Mouse (Mus musculus): ENCODE data around the gene Rpl38. TPM values are rescaled to one million over a fixed set of nuclear protein-coding genes. Genes with fewer than 3 reads are reported as not detected.
A peak's percentile ranks its signal among the peaks of the same experiment; 100 is the strongest.
"Not testable (repeated sequence)": the region's sequence is repeated elsewhere in the genome, so short reads cannot be mapped to it uniquely, and the experiment has no call there.

Rpl38 gene
- polyA plus RNA-seq, 1 experiment from 2014 or later: 903 TPM

DNA sequence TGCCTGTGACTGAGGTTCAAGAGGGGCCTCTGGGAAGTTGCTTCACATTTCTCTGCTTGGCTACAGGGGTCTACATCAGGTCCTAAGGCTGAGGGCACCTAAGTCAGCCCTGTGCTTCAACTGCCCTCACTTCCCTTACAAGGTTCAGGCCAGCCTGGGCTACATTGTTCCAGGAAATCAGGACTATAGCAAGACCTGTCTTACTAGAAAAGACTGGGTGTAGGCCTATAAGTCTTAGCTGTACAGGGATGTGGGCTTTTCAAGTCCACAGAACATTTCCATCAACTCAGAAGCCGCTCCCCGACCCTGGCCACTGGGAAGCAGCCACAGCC lies 5.4 kb downstream of the Rpl38 start:
- no peak overlapping the region for H3K27ac ChIP-seq
- no peaks in the 10 kb centered on the region for H3K9me3 ChIP-seq
- ATAC-seq (ENCODE audit: low FRiP score, low read depth): no peak
- no peak overlapping the region for H3K4me3 ChIP-seq
- H3K36me3 ChIP-seq: peaks cover 39% of the 10 kb centered on the region
- no peak overlapping the region for H3K4me2 ChIP-seq (replicated peaks)
- H3K27me3 ChIP-seq (replicated peaks): peaks cover 6% of the 10 kb centered on the region; the same call in 1 of the 2 replicates
- no peak overlapping the region for H3K9ac ChIP-seq
- peaks cover 44% of the 10 kb centered on the region for H3K4me1 ChIP-seq
- WGBS: 81% methylated on average over 2 of the region's 2 CpGs

GRCm38 (mm10) chr11:114674180-114674579 lies 5.9 kb downstream of the Rpl38 start:
- peaks cover 39% of the 10 kb centered on the region for H3K36me3 ChIP-seq
- ATAC-seq (ENCODE audit: low FRiP score, low read depth): no peak
- peaks cover 6% of the 10 kb centered on the region; the same call in 1 of the 2 replicates for H3K27me3 ChIP-seq (replicated peaks)
- no peak overlapping the region for H3K4me3 ChIP-seq
- peaks cover 44% of the 10 kb centered on the region for H3K4me1 ChIP-seq
- H3K4me2 ChIP-seq (replicated peaks): no peak overlapping the region
- H3K9ac ChIP-seq: no peak overlapping the region
- no peak overlapping the region for H3K27ac ChIP-seq
- no peaks in the 10 kb centered on the region for H3K9me3 ChIP-seq
- 46% methylated on average over 8 of the region's 8 CpGs for WGBS

GRCm38 (mm10) chr11:114674796-114675195 lies 6.5 kb downstream of the Rpl38 start:
- not testable (repeated sequence) for H3K27ac ChIP-seq; H3K9me3 ChIP-seq; H3K27me3 ChIP-seq (replicated peaks); ATAC-seq (ENCODE audit: low FRiP score, low read depth)
- H3K4me1 ChIP-seq: peaks cover 42% of the 10 kb centered on the region
- H3K36me3 ChIP-seq: peaks cover 39% of the 10 kb centered on the region
- peak overlapping the region; percentile 91 for H3K4me2 ChIP-seq (replicated peaks)
- peak overlapping the region; percentile 53; the same call in 1 of the 2 replicates for H3K4me3 ChIP-seq
- H3K9ac ChIP-seq: 0 out of 2 replicates have a peak overlapping the region, but pooled peaks have one; percentile 71
- WGBS: 92% methylated on average over 2 of the region's 3 CpGs

GRCm38 (mm10) chr11:114675341-114675825 lies 7.1 kb downstream of the Rpl38 start, which contains the start of gene Ttyh2:
Ttyh2 (plus strand) TSS chr11:114675431.
- Histone ChIP-seq H3K36me3 (peaks cover 36% of the 10 kb centered on the region), H3K27ac (no peak within 1 kb of the TSS), H3K9ac (peak within 1 kb of the TSS; percentile 71)

DNA sequence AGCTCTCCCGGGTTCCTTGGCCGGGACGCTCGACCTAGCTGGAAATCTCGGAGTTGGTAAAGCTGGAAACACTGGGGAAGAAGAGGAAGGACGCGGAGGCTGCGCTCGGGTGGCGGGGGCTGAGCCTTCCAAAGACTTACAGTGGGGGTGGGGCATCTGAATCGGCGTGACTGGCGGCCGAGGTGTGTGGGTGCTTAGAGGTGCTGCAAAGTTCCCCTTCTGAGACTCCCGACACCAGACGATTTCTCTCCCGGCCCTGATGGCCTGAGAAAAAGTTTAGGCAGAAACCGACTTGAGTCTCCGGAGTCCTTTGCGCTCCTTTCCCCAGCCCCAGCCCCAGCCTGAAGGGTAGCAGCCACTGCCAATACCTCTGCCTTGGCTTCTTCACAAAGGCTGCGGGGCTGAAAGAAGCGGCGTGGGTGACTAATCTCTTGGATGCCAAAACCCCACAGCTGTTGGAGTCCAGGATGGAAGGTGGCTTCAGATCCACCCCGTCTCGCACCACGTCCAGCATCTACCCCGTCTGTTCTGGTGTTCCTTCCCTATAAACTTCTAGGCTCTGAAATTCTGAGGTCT lies 7.6 kb downstream of the Rpl38 start:
- H3K4me1 ChIP-seq: peaks cover 38% of the 10 kb centered on the region
- no peak overlapping the region for H3K27ac ChIP-seq
- peaks cover 30% of the 10 kb centered on the region for H3K36me3 ChIP-seq
- peak; percentile 13; the same call in 1 of the 2 replicates for ATAC-seq (ENCODE audit: low FRiP score, low read depth)
- H3K4me2 ChIP-seq (replicated peaks): peak overlapping the region; percentile 91
- H3K4me3 ChIP-seq: peak overlapping the region; percentile 53
- 3% methylated on average over 27 of the region's 27 CpGs for WGBS
- H3K9me3 ChIP-seq: no peaks in the 10 kb centered on the region
- H3K27me3 ChIP-seq (replicated peaks): peaks cover 6% of the 10 kb centered on the region; the same call in 1 of the 2 replicates
- H3K9ac ChIP-seq: peak overlapping the region; percentile 71

More at GRCm38 (mm10) chr11:114675341-114675825, 7.1 kb downstream of the Rpl38 start, which contains the start of gene Ttyh2:
- Histone ChIP-seq H3K4me3 (peak within 1 kb of the TSS; percentile 53), H3K4me1 (peaks cover 40% of the 10 kb centered on the region), H3K27me3 (replicated peaks) (peaks cover 6% of the 10 kb centered on the region; the same call in 1 of the 2 replicates), H3K9me3 (no peaks in the 10 kb centered on the region), H3K4me2 (replicated peaks) (peak within 1 kb of the TSS; percentile 91)
- WGBS: under 1% methylated on average over 40 of the region's 40 CpGs
- ATAC-seq (ENCODE audit: low FRiP score, low read depth): peak; percentile 86

DNA sequence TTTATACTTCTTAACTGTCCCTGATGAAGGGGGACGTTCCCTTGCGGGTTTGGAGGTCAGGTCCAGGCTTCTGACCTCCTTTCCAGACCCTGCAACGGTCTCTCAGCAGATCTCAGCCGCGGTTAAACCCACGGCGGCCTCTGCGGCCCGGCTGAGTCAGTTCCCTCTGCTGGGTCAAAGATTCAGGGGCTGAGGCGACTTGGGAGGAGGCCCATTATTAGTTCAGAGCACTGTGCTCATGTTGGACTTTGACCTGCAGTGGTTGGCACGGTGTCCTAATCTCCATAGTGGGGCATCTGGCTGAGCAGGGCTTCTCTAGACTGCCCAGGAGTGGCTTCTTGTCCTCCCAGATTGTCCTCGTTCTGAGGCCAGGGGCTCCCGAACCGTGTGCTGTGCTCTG lies 8.1 kb downstream of the Rpl38 start:
- Histone ChIP-seq H3K9ac (peak overlapping the region; percentile 71), H3K27me3 (replicated peaks) (peaks cover 6% of the 10 kb centered on the region; the same call in 1 of the 2 replicates), H3K9me3 (no peaks in the 10 kb centered on the region), H3K27ac (no peak overlapping the region), H3K36me3 (peaks cover 25% of the 10 kb centered on the region), H3K4me3 (peak overlapping the region; percentile 53), H3K4me1 (peaks cover 38% of the 10 kb centered on the region), H3K4me2 (replicated peaks) (peak overlapping the region; percentile 91)
- no peak for ATAC-seq (ENCODE audit: low FRiP score, low read depth)
- WGBS: 12% methylated on average over 14 of the region's 14 CpGs

- Histone ChIP-seq H3K36me3 (peaks cover 19% of the 10 kb centered on the region), H3K9ac (peak overlapping the region; percentile 71), H3K27ac (no peak overlapping the region), H3K4me2 (replicated peaks) (peak overlapping the region; percentile 91), H3K27me3 (replicated peaks) (peaks cover 6% of the 10 kb centered on the region; the same call in 1 of the 2 replicates), H3K9me3 (no peaks in the 10 kb centered on the region), H3K4me3 (peak overlapping the region; percentile 53), H3K4me1 (peaks cover 38% of the 10 kb centered on the region)
- WGBS: 53% methylated on average over 7 of the region's 9 CpGs
- ATAC-seq (ENCODE audit: low FRiP score, low read depth): no peak
Observed at GRCm38 (mm10) chr11:114676896-114677530, 8.7 kb downstream of the Rpl38 start.

- Histone ChIP-seq H3K9ac (no peak overlapping the region), H3K36me3 (no peaks in the 10 kb centered on the region), H3K4me1 (peaks cover 47% of the 10 kb centered on the region), H3K27ac (no peak overlapping the region), H3K4me2 (replicated peaks) (no peak overlapping the region), H3K9me3 (no peaks in the 10 kb centered on the region), H3K27me3 (replicated peaks) (peaks cover 6% of the 10 kb centered on the region; the same call in 1 of the 2 replicates), H3K4me3 (no peak overlapping the region)
- WGBS: 78% methylated on average over 8 of the region's 8 CpGs
- ATAC-seq (ENCODE audit: low FRiP score, low read depth): no peak
Observed at GRCm38 (mm10) chr11:114679582-114679981, 11.3 kb downstream of the Rpl38 start.

DNA sequence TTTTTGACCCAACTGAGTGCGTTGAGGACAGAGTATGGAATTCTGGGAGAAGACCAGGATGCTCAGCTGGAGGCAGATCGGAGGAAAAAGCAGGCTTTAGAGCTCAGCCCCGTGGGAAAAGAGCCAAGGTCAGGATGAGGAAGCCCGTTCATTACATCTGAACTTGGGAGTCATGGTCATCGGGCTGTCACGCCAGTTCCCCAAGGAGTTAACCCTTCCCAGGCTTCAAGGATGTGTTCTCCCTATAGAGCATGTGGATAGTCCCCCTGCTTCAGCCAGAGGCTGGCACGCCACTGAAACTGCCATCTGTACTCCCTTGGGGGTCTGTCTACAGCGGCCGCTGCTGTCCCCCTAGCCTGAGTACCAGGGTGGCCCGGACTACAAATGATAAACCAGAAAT lies 12.0 kb downstream of the Rpl38 start:
- Histone ChIP-seq H3K36me3 (no peaks in the 10 kb centered on the region), H3K27ac (no peak overlapping the region), H3K9me3 (no peaks in the 10 kb centered on the region), H3K9ac (no peak overlapping the region), H3K27me3 (replicated peaks) (peaks cover 6% of the 10 kb centered on the region; the same call in 1 of the 2 replicates), H3K4me3 (no peak overlapping the region), H3K4me1 (peaks cover 51% of the 10 kb centered on the region), H3K4me2 (replicated peaks) (no peak overlapping the region)
- 60% methylated on average over 10 of the region's 10 CpGs for WGBS
- no peak for ATAC-seq (ENCODE audit: low FRiP score, low read depth)

DNA sequence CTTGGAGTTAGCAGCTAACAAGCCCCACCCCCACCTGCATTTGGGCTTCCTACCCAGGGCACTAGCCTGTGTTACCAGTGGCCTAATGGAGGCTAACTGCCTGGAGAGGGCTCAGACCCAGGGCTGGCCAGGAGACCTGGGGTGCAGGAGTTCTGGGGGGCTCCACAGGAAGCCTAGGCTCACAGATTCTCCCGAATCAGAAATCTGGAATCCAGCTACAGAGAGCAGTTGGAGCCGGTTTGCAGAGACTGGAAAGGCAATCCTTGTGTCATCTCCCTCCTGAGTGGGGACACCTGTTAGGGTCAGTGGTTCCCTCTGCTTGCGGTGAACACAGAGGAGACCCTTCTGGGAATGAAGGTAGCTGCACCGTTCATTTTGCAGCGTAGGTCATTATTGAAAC lies 12.7 kb downstream of the Rpl38 start:
- H3K4me3 ChIP-seq: no peak overlapping the region
- H3K4me1 ChIP-seq: peaks cover 43% of the 10 kb centered on the region
- ATAC-seq (ENCODE audit: low FRiP score, low read depth): no peak
- no peaks in the 10 kb centered on the region for H3K9me3 ChIP-seq
- no peak overlapping the region for H3K9ac ChIP-seq
- no peak overlapping the region for H3K27ac ChIP-seq
- H3K36me3 ChIP-seq: no peaks in the 10 kb centered on the region
- H3K4me2 ChIP-seq (replicated peaks): no peak overlapping the region
- WGBS: 64% methylated on average over 5 of the region's 5 CpGs
- peaks cover 6% of the 10 kb centered on the region; the same call in 1 of the 2 replicates for H3K27me3 ChIP-seq (replicated peaks)

DNA sequence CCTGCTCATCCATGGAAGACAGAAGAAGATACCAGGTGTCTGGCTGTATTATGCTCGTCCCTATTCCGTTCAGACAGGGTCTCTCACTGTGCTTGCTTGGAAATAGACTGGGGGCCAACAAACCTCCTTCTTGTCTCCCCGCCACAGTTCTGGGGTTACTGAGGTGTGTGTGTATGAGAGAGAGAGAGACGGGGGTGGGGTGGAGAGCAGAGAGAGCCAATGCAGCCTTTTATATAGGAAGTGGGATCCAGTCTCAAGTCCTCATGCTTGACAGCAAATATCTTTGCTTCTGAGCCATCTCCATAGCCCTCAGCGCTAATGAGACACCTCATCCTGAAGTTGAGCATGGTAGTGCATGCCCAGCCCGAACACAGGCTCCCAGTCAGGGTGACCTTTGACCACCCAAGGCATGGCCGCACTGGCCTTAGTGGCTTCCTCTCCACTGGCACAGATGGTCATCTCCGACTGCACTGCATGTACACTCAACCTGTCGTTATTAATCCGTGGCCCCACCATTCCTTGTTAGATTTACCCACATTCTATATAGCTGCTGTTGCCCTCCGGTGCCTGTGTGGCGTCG lies 14.1 kb downstream of the Rpl38 start:
- peaks cover 29% of the 10 kb centered on the region for H3K4me1 ChIP-seq
- no peaks in the 10 kb centered on the region for H3K9me3 ChIP-seq
- ATAC-seq (ENCODE audit: low FRiP score, low read depth): no peak
- H3K4me3 ChIP-seq: no peak overlapping the region
- no peak overlapping the region for H3K27ac ChIP-seq
- H3K36me3 ChIP-seq: no peaks in the 10 kb centered on the region
- 93% methylated on average over 13 of the region's 13 CpGs for WGBS
- H3K27me3 ChIP-seq (replicated peaks): no peaks in the 10 kb centered on the region
- H3K9ac ChIP-seq: no peak overlapping the region
- H3K4me2 ChIP-seq (replicated peaks): no peak overlapping the region

- H3K4me3 ChIP-seq: no peak overlapping the region
- H3K4me2 ChIP-seq (replicated peaks): no peak overlapping the region
- 85% methylated on average over 10 of the region's 10 CpGs for WGBS
- H3K4me1 ChIP-seq: peaks cover 33% of the 10 kb centered on the region
- no peaks in the 10 kb centered on the region for H3K36me3 ChIP-seq
- no peak overlapping the region for H3K27ac ChIP-seq
- H3K27me3 ChIP-seq (replicated peaks): no peaks in the 10 kb centered on the region
- H3K9ac ChIP-seq: no peak overlapping the region
- H3K9me3 ChIP-seq: no peaks in the 10 kb centered on the region
- no peak for ATAC-seq (ENCODE audit: low FRiP score, low read depth)
Observed at GRCm38 (mm10) chr11:114683029-114683721, 14.9 kb downstream of the Rpl38 start.

Data from neural tube, embryonic 12.5 days (tissue).